ENCODE assay signal across 8 mouse cellular contexts in genomic region chr6:30173551-30174460, GRCm38 (mm10).
A peak's percentile ranks its signal among the peaks of the same experiment; 100 is the strongest.
DNase-seq lines count a peak whose midpoint lies in the region; ATAC-seq lines count a peak whose summit lies in the region.

No protein-coding gene starts in this region.

- under 1% methylated on average over 71 of the region's 80 CpGs for WGBS in embryonic facial prominence, embryonic 15.5 days
- under 1% methylated on average over 80 of the region's 80 CpGs for WGBS in kidney, embryonic 15.5 days
- WGBS in stomach, embryonic 15.5 days, result under 1% methylated on average over 63 of the region's 80 CpGs

- no peaks in the 10 kb centered on the region for H3K9me3 ChIP-seq in embryonic facial prominence, embryonic 15.5 days (replicated peaks)
- H3K9me3 ChIP-seq in kidney, embryonic 15.5 days (replicated peaks), result 0 out of 2 replicates have a peak, but pooled peaks cover 2% of the 10 kb centered on the region
- H3K9me3 ChIP-seq in stomach, embryonic 15.5 days, result no peaks in the 10 kb centered on the region

- DNase-seq in 3134 (ENCODE audit: extremely low read depth, insufficient read length, low spot score), result peak; percentile 88
- peak; percentile 93 for DNase-seq in ES-CJ7 (ENCODE audit: low read depth, low spot score)
- DNase-seq in lung, postnatal 14 days, result peak; percentile 46
- no peak for DNase-seq in right cerebral cortex, postnatal 25 days
- no peak for DNase-seq in ovary, postnatal 14 days (ENCODE audit: low spot score)

- H3K4me1 ChIP-seq in embryonic facial prominence, embryonic 15.5 days, result peaks cover 60% of the 10 kb centered on the region
- H3K4me1 ChIP-seq in kidney, embryonic 15.5 days, result peaks cover 85% of the 10 kb centered on the region
- H3K4me1 ChIP-seq in stomach, embryonic 15.5 days, result peaks cover 45% of the 10 kb centered on the region

- peak; percentile 55 for ATAC-seq in embryonic facial prominence, embryonic 15.5 days (ENCODE audit: insufficient number of reproducible peaks, low FRiP score, low TSS enrichment, low read depth)
- peak; percentile 55 for ATAC-seq in kidney, embryonic 15.5 days (replicated peaks; ENCODE audit: low FRiP score)
- ATAC-seq in stomach, embryonic 15.5 days (ENCODE audit: insufficient read depth, low FRiP score, low read depth), result peak; percentile 82

- H3K36me3 ChIP-seq in embryonic facial prominence, embryonic 15.5 days, result no peaks in the 10 kb centered on the region
- no peaks in the 10 kb centered on the region for H3K36me3 ChIP-seq in kidney, embryonic 15.5 days
- H3K36me3 ChIP-seq in stomach, embryonic 15.5 days, result no peaks in the 10 kb centered on the region

- peak overlapping the region; percentile 85 for H3K27ac ChIP-seq in embryonic facial prominence, embryonic 15.5 days (replicated peaks)
- peak overlapping the region; percentile 66 for H3K27ac ChIP-seq in kidney, embryonic 15.5 days
- peak overlapping the region; percentile 85 for H3K27ac ChIP-seq in stomach, embryonic 15.5 days

- H3K9ac ChIP-seq in embryonic facial prominence, embryonic 15.5 days, result peak overlapping the region; percentile 40
- H3K9ac ChIP-seq in kidney, embryonic 15.5 days, result peak overlapping the region; percentile 39
- peak overlapping the region; percentile 29 for H3K9ac ChIP-seq in stomach, embryonic 15.5 days

- peak overlapping the region; percentile 49 for H3K4me3 ChIP-seq in embryonic facial prominence, embryonic 15.5 days (replicated peaks)
- H3K4me3 ChIP-seq in kidney, embryonic 15.5 days (replicated peaks), result peak overlapping the region; percentile 52
- peak overlapping the region; percentile 50 for H3K4me3 ChIP-seq in stomach, embryonic 15.5 days (replicated peaks)

- H3K4me2 ChIP-seq in embryonic facial prominence, embryonic 15.5 days (replicated peaks), result peak overlapping the region; percentile 55
- H3K4me2 ChIP-seq in kidney, embryonic 15.5 days, result peak overlapping the region; percentile 69
- peak overlapping the region; percentile 67 for H3K4me2 ChIP-seq in stomach, embryonic 15.5 days

- H3K27me3 ChIP-seq in embryonic facial prominence, embryonic 15.5 days, result peaks cover 95% of the 10 kb centered on the region
- peaks cover 98% of the 10 kb centered on the region for H3K27me3 ChIP-seq in kidney, embryonic 15.5 days
- peaks cover 83% of the 10 kb centered on the region for H3K27me3 ChIP-seq in stomach, embryonic 15.5 days (replicated peaks)

Comparison
In these comparisons a context has a peak if more than half of its experiments do, and no peak if none do; other contexts are left out.
1. DNase-seq: peak in 3134 (single experiment), ES-CJ7 (single experiment) and lung, postnatal 14 days (single experiment); none in right cerebral cortex, postnatal 25 days (single experiment) and ovary, postnatal 14 days (single experiment).
2. Peak in every context shown above with its lines, with median percentiles within 50 percentile points of each other: ATAC-seq, H3K27ac ChIP-seq, H3K4me2 ChIP-seq, H3K4me3 ChIP-seq and H3K9ac ChIP-seq.